24 mouse cellular contexts compared by ENCODE assay signal in the genomic region with DNA sequence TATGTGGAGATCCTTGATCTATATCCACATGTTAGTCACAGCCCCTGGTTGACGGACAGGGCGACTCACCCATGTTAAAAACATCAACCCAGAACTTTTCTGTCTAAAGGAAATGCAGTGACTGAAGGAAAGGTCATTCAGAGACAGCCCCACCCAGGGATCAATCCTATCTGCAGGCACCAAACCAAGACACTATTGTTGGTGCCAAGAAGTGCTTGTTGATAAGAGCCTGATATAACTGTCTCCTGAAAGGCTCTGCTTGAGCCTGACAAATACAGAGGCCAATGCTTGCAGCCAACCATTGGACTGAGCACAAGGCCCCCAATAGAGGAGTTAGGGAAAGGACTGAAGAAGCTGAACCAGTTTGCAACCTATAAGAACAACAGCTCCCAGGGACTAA.
"Had no signal": no experiment of that assay in that cellular context is flagged by ENCODE, and none has a peak within 500 bp of the region (broad histone marks: within the 10 kb centered on the region; RNA-seq: fewer than 3 reads in every experiment).

No protein-coding gene starts in this region.

- H3K4me1 ChIP-seq: embryonic facial prominence, embryonic 10.5 days; embryonic facial prominence, embryonic 12.5 days; embryonic facial prominence, embryonic 13.5 days; embryonic facial prominence, embryonic 15.5 days; forebrain, embryonic 10.5 days; forebrain, embryonic 12.5 days; forebrain, embryonic 13.5 days had no signal

- H3K36me3 ChIP-seq: embryonic facial prominence, embryonic 10.5 days; embryonic facial prominence, embryonic 12.5 days; embryonic facial prominence, embryonic 13.5 days; embryonic facial prominence, embryonic 15.5 days; forebrain, embryonic 10.5 days; forebrain, embryonic 12.5 days; forebrain, embryonic 15.5 days; heart, embryonic 10.5 days had no signal

- DNase-seq: cerebellum, adult 9-11 months; cerebellum, postnatal 10 days; cerebellum, postnatal 14 days; cerebellum, postnatal 25 days; cerebellum, postnatal 36 days; embryo, embryonic 11 days; forebrain, postnatal 0 days; gastrocnemius, adult 2 months; gastrocnemius, postnatal 10 days; gastrocnemius, postnatal 14 days; gastrocnemius, postnatal 36 days; heart, adult 11 months; heart, adult 18-20 months; heart, adult 2 months had no signal

- H3K9me3 ChIP-seq: embryonic facial prominence, embryonic 10.5 days; embryonic facial prominence, embryonic 12.5 days; embryonic facial prominence, embryonic 13.5 days; embryonic facial prominence, embryonic 15.5 days; forebrain, embryonic 10.5 days; forebrain, embryonic 12.5 days; forebrain, embryonic 13.5 days; forebrain, embryonic 15.5 days; heart, embryonic 10.5 days had no signal

- H3K4me3 ChIP-seq: embryonic facial prominence, embryonic 10.5 days; embryonic facial prominence, embryonic 12.5 days; embryonic facial prominence, embryonic 13.5 days; embryonic facial prominence, embryonic 15.5 days; erythroblast, embryonic 14.5 days; forebrain, embryonic 10.5 days; forebrain, embryonic 12.5 days; forebrain, embryonic 13.5 days; forebrain, embryonic 15.5 days; gastrocnemius, adult 2 months; heart, adult 2 months; heart, embryonic 10.5 days had no signal

- H3K27ac ChIP-seq: embryonic facial prominence, embryonic 10.5 days; embryonic facial prominence, embryonic 12.5 days; embryonic facial prominence, embryonic 13.5 days; embryonic facial prominence, embryonic 15.5 days; forebrain, embryonic 10.5 days; forebrain, embryonic 12.5 days; forebrain, embryonic 13.5 days; forebrain, embryonic 15.5 days; gastrocnemius, adult 2 months; heart, adult 2 months; heart, embryonic 10.5 days had no signal

- H3K9ac ChIP-seq: embryonic facial prominence, embryonic 12.5 days; embryonic facial prominence, embryonic 13.5 days; embryonic facial prominence, embryonic 15.5 days; forebrain, embryonic 12.5 days; forebrain, embryonic 13.5 days; forebrain, embryonic 15.5 days; forebrain, postnatal 0 days had no signal

- H3K27me3 ChIP-seq: embryonic facial prominence, embryonic 12.5 days; embryonic facial prominence, embryonic 13.5 days; embryonic facial prominence, embryonic 15.5 days; forebrain, embryonic 12.5 days; forebrain, embryonic 13.5 days; forebrain, embryonic 15.5 days had no signal
